Mouse (Mus musculus) ES-E14 (cell line): ENCODE results near the gene Akt1s1. TPM values are rescaled to one million over a fixed set of nuclear protein-coding genes. Genes with fewer than 3 reads are reported as not detected.
A peak's percentile ranks its signal among the peaks of the same experiment; 100 is the strongest.

Experiments used
- DNase-seq: peaks from one replicate; pipeline ENCODE4 v3.0.0-alpha.2; 2013; ENCODE audit warnings: low read depth, low spot score
- H3K27ac ChIP-seq: 2 replicates; pipeline ENCODE4 v1.5.1; 2012; ENCODE audit warnings: low read depth, mild to moderate bottlenecking, low read length, moderate library complexity, mixed read lengths; ENCODE audit not compliant: poor library complexity, insufficient read depth, severe bottlenecking
- H3K36me3 ChIP-seq: 2 replicates; pipeline ENCODE4 v1.6.1; 2012; ENCODE audit warnings: mild to moderate bottlenecking, low read length, moderate library complexity, mixed read lengths; ENCODE audit not compliant: control insufficient read depth, poor library complexity, insufficient read depth, severe bottlenecking
- H3K4me1 ChIP-seq, 2 experiments: fragments of 150-350 bp in 1 of 2; sonication (generic) in 1 of 2; 2 replicates each; pipeline ENCODE4 v1.6.1; 2012; ENCODE audit warnings: low read length in 2 of 2, mild to moderate bottlenecking in 1 of 2, mixed read lengths in 1 of 2; ENCODE audit not compliant: control insufficient read depth in 2 of 2, insufficient read depth in 2 of 2, poor library complexity in 1 of 2
- H3K4me3 ChIP-seq, 2 experiments: fragments of 150-350 bp in 1 of 2; sonication (generic) in 1 of 2; 2 replicates each; pipeline ENCODE4 v1.5.1; 2012; ENCODE audit warnings: low read length in 2 of 2, low read depth in 1 of 2, mild to moderate bottlenecking in 1 of 2, mixed read lengths in 1 of 2; ENCODE audit not compliant: insufficient read depth in 1 of 2, poor library complexity in 1 of 2, severe bottlenecking in 1 of 2
- H3K9ac ChIP-seq: 2 replicates; pipeline ENCODE4 v1.6.1; 2012; ENCODE audit warnings: low read depth, mild to moderate bottlenecking, low read length, mixed read lengths; ENCODE audit not compliant: poor library complexity, insufficient read depth, severe bottlenecking
- H3K9me3 ChIP-seq: fragments of 150-350 bp; sonication (generic); 2 replicates; pipeline ENCODE4 v1.6.1; 2012; ENCODE audit warnings: low read depth, mild to moderate bottlenecking, low read length; ENCODE audit not compliant: control insufficient read depth, insufficient read depth
- CHD2 ChIP-seq: IDR thresholded peaks from 2 replicates; pipeline ENCODE4 v1.6.1; 2014; ENCODE audit warnings: mild to moderate bottlenecking, low read depth, low read length, inconsistent platforms
- HCFC1 ChIP-seq: IDR thresholded peaks from 2 replicates; pipeline ENCODE4 v1.6.1; 2012; ENCODE audit warnings: low read length, inconsistent platforms, borderline replicate concordance; ENCODE audit not compliant: insufficient read depth
- MAFK ChIP-seq: IDR thresholded peaks from 2 replicates; pipeline ENCODE4 v1.6.1; 2014; ENCODE audit warnings: mild to moderate bottlenecking, low read depth, low read length, inconsistent platforms; ENCODE audit not compliant: insufficient read depth
- ZC3H11A ChIP-seq: IDR thresholded peaks from 2 replicates; pipeline ENCODE4 v1.6.1; 2012; ENCODE audit warnings: low read depth, mild to moderate bottlenecking, inconsistent platforms, low read length, borderline replicate concordance
- ZNF384 ChIP-seq: IDR thresholded peaks from 2 replicates; pipeline ENCODE4 v1.6.1; 2012; ENCODE audit warnings: low read depth, low read length, inconsistent platforms
- in situ Hi-C, 2 experiments: fragments of 600-800 bp; cut with MboI; formaldehyde crosslinking; loops; one replicate each; pipeline ENCODE4 v1.15.1; 2025; ENCODE audit warnings: low sequenced_read_pairs in 2 of 2, inconsistent platforms in 1 of 2; ENCODE audit not compliant: unreplicated experiment in 2 of 2
- total RNA-seq: library from RNA; depleted of rRNA; stranded (reverse); fragments of 300-350 nt; gene quantifications from 2 replicates; pipeline ENCODE4 v1.2.3, GENCODE M21; 2012

Akt1s1 gene
- total RNA-seq, 1 experiment, result 33.8 TPM

DNA sequence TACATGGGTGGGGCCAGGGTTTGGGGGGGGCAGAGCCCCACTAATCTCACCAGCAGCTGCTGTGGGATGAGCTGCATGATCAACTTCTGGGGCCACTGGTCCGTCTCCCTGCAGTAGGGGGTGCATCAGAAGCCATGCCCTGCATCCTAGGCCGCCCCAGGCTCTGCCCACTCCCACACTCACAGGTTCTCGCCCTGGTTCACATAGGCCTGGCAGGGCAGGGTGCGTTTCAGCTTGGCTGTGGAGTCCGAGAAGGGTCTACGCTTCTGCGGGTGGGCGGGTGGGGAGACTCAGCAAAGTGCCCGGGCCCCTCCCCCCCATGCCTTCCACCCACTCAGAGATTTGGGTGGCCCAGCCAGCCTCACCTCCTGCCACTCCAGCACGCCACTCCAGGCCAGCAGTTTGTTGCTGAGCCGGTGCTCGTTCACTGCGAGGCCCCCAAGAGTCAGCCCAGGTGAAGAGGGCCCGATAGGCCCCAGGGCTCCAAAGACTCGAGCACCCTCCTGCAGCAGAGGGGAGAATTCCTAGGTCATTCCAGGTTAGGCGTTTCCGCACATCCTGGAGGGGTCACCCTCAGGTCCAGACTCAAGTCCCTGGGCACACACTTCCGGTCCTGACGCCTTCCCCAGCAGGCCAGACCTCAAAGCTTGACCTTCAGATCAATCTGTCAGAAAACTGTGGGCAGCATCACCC lies 18.4 kb downstream of the Akt1s1 start:
- in situ Hi-C loops, result no loop called here
- Histone ChIP-seq H3K4me3 (no peak overlapping the region), H3K9me3 (no peaks in the 10 kb centered on the region), H3K4me1 (peaks cover 0 to 19% of the 10 kb centered on the region in 2 experiments; a peak in 2 of 4 replicates), H3K27ac (no peak overlapping the region), H3K36me3 (peaks cover 37% of the 10 kb centered on the region), H3K9ac (no peak overlapping the region)
- DNase-seq, result no peak
- TF ChIP-seq ZNF384 (no peak), HCFC1 (no peak), ZC3H11A (no peak), MAFK (no peak), CHD2 (no peak)

DNA sequence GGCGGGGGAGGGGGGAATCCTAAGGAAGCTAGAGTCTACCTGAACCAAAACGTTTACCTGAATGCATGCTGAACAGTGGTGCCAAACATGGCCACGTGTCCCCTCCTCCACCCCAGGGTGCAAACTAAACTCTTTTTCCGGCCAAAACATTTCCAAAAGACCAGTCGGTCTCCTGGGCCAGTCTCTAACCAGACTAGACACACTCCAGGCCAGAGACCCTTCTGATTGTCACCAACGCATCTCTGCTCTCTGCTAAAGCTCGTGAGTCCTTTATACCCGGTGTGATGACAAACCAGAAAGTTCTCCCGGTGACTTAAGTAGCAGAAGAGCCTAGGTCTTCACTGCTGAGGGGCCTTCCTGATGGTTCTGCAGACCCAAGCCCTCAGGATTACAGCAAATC lies 19.0 kb downstream of the Akt1s1 start:
- DNase-seq, result no peak
- no peak overlapping the region for H3K27ac ChIP-seq
- TF ChIP-seq CHD2 (no peak), MAFK (no peak), ZC3H11A (no peak), HCFC1 (no peak)
- no peaks in the 10 kb centered on the region for H3K9me3 ChIP-seq
- peak overlapping the region in 1 of 2 experiments; percentile 76; a peak in 1 of 4 replicates for H3K4me3 ChIP-seq
- 0 out of 2 replicates have a peak overlapping the region, but pooled peaks have one; percentile 14 for H3K9ac ChIP-seq
- in situ Hi-C loops, result no loop called here
- H3K36me3 ChIP-seq, result peaks cover 31% of the 10 kb centered on the region
- peaks cover 0 to 19% of the 10 kb centered on the region in 2 experiments; a peak in 2 of 4 replicates for H3K4me1 ChIP-seq

- in situ Hi-C loops, result no loop called here
- H3K4me1 ChIP-seq, result peaks cover 0 to 19% of the 10 kb centered on the region in 2 experiments; a peak in 2 of 4 replicates
- peak overlapping the region; percentile 76 to 97 for H3K4me3 ChIP-seq
- H3K36me3 ChIP-seq, result peaks cover 24% of the 10 kb centered on the region
- DNase-seq, result no peak
- H3K27ac ChIP-seq, result no peak overlapping the region
- H3K9me3 ChIP-seq, result no peaks in the 10 kb centered on the region
- 0 out of 2 replicates have a peak overlapping the region, but pooled peaks have one; percentile 94 for H3K9ac ChIP-seq
- no peak for TF ChIP-seq HCFC1
- TF ChIP-seq MAFK, result no peak
- no peak for TF ChIP-seq ZNF384
- TF ChIP-seq ZC3H11A, result no peak
- no peak for TF ChIP-seq CHD2
These were observed 19.7 kb downstream of the Akt1s1 start for GRCm38 (mm10) chr7:44868465-44868864.

- peak; percentile 64; the same call in 1 of the 2 replicates for TF ChIP-seq MAFK
- no peak for TF ChIP-seq ZC3H11A
- Histone ChIP-seq H3K9ac (peak overlapping the region; percentile 94), H3K4me3 (peak overlapping the region; percentile 76 to 97), H3K36me3 (peaks cover 18% of the 10 kb centered on the region), H3K4me1 (peaks cover 0 to 18% of the 10 kb centered on the region in 2 experiments; a peak in 2 of 4 replicates), H3K9me3 (no peaks in the 10 kb centered on the region), H3K27ac (peak overlapping the region; percentile 91)
- DNase-seq, result no peak
- in situ Hi-C loops, result no loop called here
These were observed 20.3 kb downstream of the Akt1s1 start for GRCm38 (mm10) chr7:44868919-44869696.
